Mouse (Mus musculus): ENCODE data around the gene Ostf1. TPM values are rescaled to one million over a fixed set of nuclear protein-coding genes. Genes with fewer than 3 reads are reported as not detected.

The Ostf1 gene
- total RNA-seq (2014; rRNA removed): 42.5 and 53.0 TPM in 2 replicates
- 26.5 and 29.6 TPM in 2 replicates for polyA plus RNA-seq (2012; rRNA removed)

DNA sequence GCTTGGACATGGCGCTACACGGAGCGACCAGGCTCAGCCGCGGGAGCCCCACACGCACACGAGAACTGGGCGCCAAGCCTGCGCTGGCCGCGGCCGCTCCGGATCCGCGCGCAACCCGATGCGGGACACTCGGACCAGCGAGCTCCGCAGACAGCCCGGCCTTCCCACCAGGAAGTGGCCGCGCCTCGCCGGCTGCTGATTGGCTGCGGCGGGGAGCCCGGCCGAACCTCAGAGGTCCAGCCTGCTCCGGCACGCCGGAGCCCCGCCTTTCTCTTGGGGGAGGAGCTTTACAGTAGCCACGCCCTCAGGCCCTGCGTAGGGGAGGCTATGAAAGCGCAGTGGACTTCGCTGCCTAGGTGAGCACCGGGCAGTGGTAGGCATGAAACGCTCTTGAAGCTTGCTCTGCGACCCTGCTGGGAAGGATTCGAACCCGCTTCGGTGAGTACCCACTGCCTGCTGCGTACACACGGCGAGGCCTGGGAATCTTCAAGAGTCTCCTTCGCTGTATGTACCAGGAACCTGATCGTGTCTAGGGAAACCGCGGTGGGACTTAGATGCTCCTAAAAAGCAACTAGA lies at the start of gene Ostf1, which contains the start of gene Nmrk1:
TSS of gene Ostf1 (minus strand) at position 180 of the 576 bp plus-strand sequence.
TSS of gene Nmrk1 (plus strand) at position 307 of the 576 bp plus-strand sequence.
- Histone ChIP-seq H3K9ac (ENCODE audit: low read depth, low read length) (peak within 1 kb of the TSS; percentile 90), H3K79me2 (ENCODE audit: control insufficient read depth, insufficient read depth, low read length) (peaks cover 16% of the 10 kb centered on the region; the same call in 1 of the 2 replicates), H3K4me3 (ENCODE audit: insufficient read depth, low read depth, low read length) (peak within 1 kb of the TSS; percentile 84), H3K36me3 (ENCODE audit: control insufficient read depth, insufficient read depth, low read length) (peaks cover 2% of the 10 kb centered on the region; the same call in 1 of the 2 replicates), H3K27ac (replicated peaks; ENCODE audit: insufficient read depth, low read depth, low read length) (peak within 1 kb of the TSS; percentile 95), H3K4me1 (ENCODE audit: control insufficient read depth, insufficient read depth, low read length) (peaks cover 16% of the 10 kb centered on the region), H3K27me3 (ENCODE audit: control insufficient read depth, insufficient read depth, low read length) (no peaks in the 10 kb centered on the region)
- TF ChIP-seq CTCF (IDR thresholded peaks at IDR 0.05; ENCODE audit: low read depth, low read length) (no peak), POLR2A (IDR thresholded peaks at IDR 0.05; ENCODE audit: extremely low read depth, insufficient read depth, low read length) (peak; percentile 97)
- DNase-seq (ENCODE audit: extremely low read depth, low read depth, low spot score): peak; percentile 89
- 1% methylated on average over 51 of the region's 51 CpGs for WGBS

- no peak overlapping the region for H3K27ac ChIP-seq (replicated peaks; ENCODE audit: insufficient read depth, low read depth, low read length)
- H3K4me3 ChIP-seq (ENCODE audit: insufficient read depth, low read depth, low read length): no peak overlapping the region
- no peak overlapping the region for H3K9ac ChIP-seq (ENCODE audit: low read depth, low read length)
- H3K36me3 ChIP-seq (ENCODE audit: control insufficient read depth, insufficient read depth, low read length): no peaks in the 10 kb centered on the region
- WGBS: 91% methylated on average over 4 of the region's 4 CpGs
- H3K79me2 ChIP-seq (ENCODE audit: control insufficient read depth, insufficient read depth, low read length): peaks cover 11% of the 10 kb centered on the region; the same call in 1 of the 2 replicates
- TF ChIP-seq CTCF (IDR thresholded peaks at IDR 0.05; ENCODE audit: low read depth, low read length) (no peak), POLR2A (IDR thresholded peaks at IDR 0.05; ENCODE audit: extremely low read depth, insufficient read depth, low read length) (no peak)
- no peak for DNase-seq (ENCODE audit: extremely low read depth, low read depth, low spot score)
- H3K4me1 ChIP-seq (ENCODE audit: control insufficient read depth, insufficient read depth, low read length): peaks cover 7% of the 10 kb centered on the region
- H3K27me3 ChIP-seq (ENCODE audit: control insufficient read depth, insufficient read depth, low read length): no peaks in the 10 kb centered on the region
Observed at GRCm38 (mm10) chr19:18673116-18673515, 41.5 kb upstream of the Ostf1 start.

DNA sequence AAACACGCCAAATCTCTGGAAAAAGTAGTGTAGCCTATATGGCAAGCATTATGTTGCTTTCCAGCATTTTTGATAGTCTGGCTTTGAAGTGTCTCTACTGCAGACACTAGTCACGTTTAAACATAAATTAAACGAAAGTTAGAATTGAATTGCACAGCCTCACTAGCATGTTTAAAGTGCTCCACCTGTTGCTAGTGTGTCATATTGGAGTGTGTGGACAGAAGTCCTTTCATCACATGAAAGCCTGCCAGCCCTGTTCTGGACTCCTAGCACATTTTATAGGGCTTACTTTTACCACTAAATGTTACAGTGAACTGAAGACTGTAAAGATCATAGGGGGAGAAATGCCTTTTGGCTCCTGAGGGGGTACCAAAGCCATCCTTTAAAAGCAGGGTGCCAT lies 40.9 kb upstream of the Ostf1 start:
- no peak overlapping the region for H3K27ac ChIP-seq (replicated peaks; ENCODE audit: insufficient read depth, low read depth, low read length)
- peaks cover 11% of the 10 kb centered on the region; the same call in 1 of the 2 replicates for H3K79me2 ChIP-seq (ENCODE audit: control insufficient read depth, insufficient read depth, low read length)
- H3K4me3 ChIP-seq (ENCODE audit: insufficient read depth, low read depth, low read length): no peak overlapping the region
- no peaks in the 10 kb centered on the region for H3K27me3 ChIP-seq (ENCODE audit: control insufficient read depth, insufficient read depth, low read length)
- TF ChIP-seq CTCF (IDR thresholded peaks at IDR 0.05; ENCODE audit: low read depth, low read length) (no peak), POLR2A (IDR thresholded peaks at IDR 0.05; ENCODE audit: extremely low read depth, insufficient read depth, low read length) (no peak)
- no peaks in the 10 kb centered on the region for H3K36me3 ChIP-seq (ENCODE audit: control insufficient read depth, insufficient read depth, low read length)
- no peak overlapping the region for H3K9ac ChIP-seq (ENCODE audit: low read depth, low read length)
- H3K4me1 ChIP-seq (ENCODE audit: control insufficient read depth, insufficient read depth, low read length): peaks cover 7% of the 10 kb centered on the region
- WGBS: 77% methylated on average over 3 of the region's 3 CpGs
- DNase-seq (ENCODE audit: extremely low read depth, low read depth, low spot score): no peak

- peak; percentile 37 for DNase-seq (ENCODE audit: extremely low read depth, low read depth, low spot score)
- under 1% methylated on average over 64 of the region's 64 CpGs for WGBS
- Histone ChIP-seq H3K27me3 (ENCODE audit: control insufficient read depth, insufficient read depth, low read length) (no peaks in the 10 kb centered on the region), H3K79me2 (ENCODE audit: control insufficient read depth, insufficient read depth, low read length) (peaks cover 9% of the 10 kb centered on the region; the same call in 1 of the 2 replicates), H3K36me3 (ENCODE audit: control insufficient read depth, insufficient read depth, low read length) (no peaks in the 10 kb centered on the region), H3K4me3 (ENCODE audit: insufficient read depth, low read depth, low read length) (peak overlapping the region; percentile 99), H3K27ac (replicated peaks; ENCODE audit: insufficient read depth, low read depth, low read length) (peak overlapping the region; percentile 64), H3K9ac (ENCODE audit: low read depth, low read length) (peak overlapping the region; percentile 92), H3K4me1 (ENCODE audit: control insufficient read depth, insufficient read depth, low read length) (peaks cover 7% of the 10 kb centered on the region)
- no peak for TF ChIP-seq POLR2A (IDR thresholded peaks at IDR 0.05; ENCODE audit: extremely low read depth, insufficient read depth, low read length)
Observed at GRCm38 (mm10) chr19:18671056-18671741, 39.6 kb upstream of the Ostf1 start.

GRCm38 (mm10) chr19:18670608-18671007 lies 39.0 kb upstream of the Ostf1 start, which contains the start of gene Carnmt1:
Gene Carnmt1, plus strand, starts transcription at chr19:18670764.
- peak within 1 kb of the TSS; percentile 92 for H3K9ac ChIP-seq (ENCODE audit: low read depth, low read length)
- H3K4me1 ChIP-seq (ENCODE audit: control insufficient read depth, insufficient read depth, low read length): peaks cover 7% of the 10 kb centered on the region
- under 1% methylated on average over 41 of the region's 58 CpGs for WGBS
- no peak for TF ChIP-seq POLR2A (IDR thresholded peaks at IDR 0.05; ENCODE audit: extremely low read depth, insufficient read depth, low read length)
- no peak for TF ChIP-seq CTCF (IDR thresholded peaks at IDR 0.05; ENCODE audit: low read depth, low read length)
- peak within 1 kb of the TSS; percentile 99 for H3K4me3 ChIP-seq (ENCODE audit: insufficient read depth, low read depth, low read length)
- peaks cover 7% of the 10 kb centered on the region; the same call in 1 of the 2 replicates for H3K79me2 ChIP-seq (ENCODE audit: control insufficient read depth, insufficient read depth, low read length)
- H3K36me3 ChIP-seq (ENCODE audit: control insufficient read depth, insufficient read depth, low read length): no peaks in the 10 kb centered on the region
- no peaks in the 10 kb centered on the region for H3K27me3 ChIP-seq (ENCODE audit: control insufficient read depth, insufficient read depth, low read length)
- peak within 1 kb of the TSS; percentile 64 for H3K27ac ChIP-seq (replicated peaks; ENCODE audit: insufficient read depth, low read depth, low read length)
- peak; percentile 85 for DNase-seq (ENCODE audit: extremely low read depth, low read depth, low spot score)

All from liver, adult 2 months (tissue).